Mouse (Mus musculus): ENCODE results near the gene C730034F03Rik. TPM values are rescaled to one million over a fixed set of nuclear protein-coding genes. Genes with fewer than 3 reads are reported as not detected.

The C730034F03Rik gene
- polyA plus RNA-seq (2015; fragmentation: Nextera tagmentation; extraction: Ambion mirVana) = 1.1 and 1.5 TPM in 2 replicates

GRCm38 (mm10) chr15:89429352-89430221, at the start of gene C730034F03Rik, which contains the start of the genes Gm44502 and Chkb:
Gene C730034F03Rik, plus strand, starts transcription at chr15:89429589.
Gene Gm44502, minus strand, starts transcription at chr15:89429696.
Gene Chkb, minus strand, starts transcription at chr15:89429908.
- under 1% methylated on average over 70 of the region's 70 CpGs for WGBS (ENCODE audit: insufficient replicate concordance)
- Histone ChIP-seq H3K36me3 (peaks cover 29% of the 10 kb centered on the region), H3K9ac (peak within 1 kb of the TSS; percentile 88), H3K27ac (peak within 1 kb of the TSS; percentile 100), H3K4me1 (replicated peaks) (peaks cover 64% of the 10 kb centered on the region), H3K27me3 (no peaks in the 10 kb centered on the region), H3K4me2 (peak within 1 kb of the TSS; percentile 94), H3K4me3 (replicated peaks) (peak within 1 kb of the TSS; percentile 83), H3K9me3 (replicated peaks) (no peaks in the 10 kb centered on the region)
- ATAC-seq (ENCODE audit: low read depth) = peak; percentile 90
- DNase-seq = peak; percentile 91

- Histone ChIP-seq H3K36me3 (no peaks in the 10 kb centered on the region), H3K27me3 (peaks cover 16% of the 10 kb centered on the region), H3K4me2 (no peak within 1 kb of the TSS), H3K27ac (no peak within 1 kb of the TSS), H3K4me3 (replicated peaks) (no peak within 1 kb of the TSS), H3K4me1 (replicated peaks) (peaks cover 1% of the 10 kb centered on the region), H3K9ac (no peak within 1 kb of the TSS), H3K9me3 (replicated peaks) (no peaks in the 10 kb centered on the region)
- WGBS (ENCODE audit: insufficient replicate concordance) = 64% methylated on average over 7 of the region's 7 CpGs
- no peak for ATAC-seq (ENCODE audit: low read depth)
- DNase-seq = no peak
Measured at GRCm38 (mm10) chr15:89384617-89385016, 44.8 kb upstream of the C730034F03Rik start, which contains the start of gene Klhdc7b. Gene Klhdc7b, plus strand, starts transcription at chr15:89384917.

- no peaks in the 10 kb centered on the region for H3K4me1 ChIP-seq (replicated peaks)
- DNase-seq (no peak), ATAC-seq (ENCODE audit: low read depth) (no peak)
- H3K27me3 ChIP-seq = peaks cover 14% of the 10 kb centered on the region
- no peak overlapping the region for H3K4me2 ChIP-seq
- H3K27ac ChIP-seq = no peak overlapping the region
- no peak overlapping the region for H3K9ac ChIP-seq
- no peaks in the 10 kb centered on the region for H3K9me3 ChIP-seq (replicated peaks)
- no peaks in the 10 kb centered on the region for H3K36me3 ChIP-seq
- no peak overlapping the region for H3K4me3 ChIP-seq (replicated peaks)
- 37% methylated on average over 12 of the region's 12 CpGs for WGBS (ENCODE audit: insufficient replicate concordance)
Measured at GRCm38 (mm10) chr15:89387127-89387526, 42.3 kb upstream of the C730034F03Rik start.

GRCm38 (mm10) chr15:89390081-89390480, 39.3 kb upstream of the C730034F03Rik start:
- no peak for ATAC-seq (ENCODE audit: low read depth)
- WGBS (ENCODE audit: insufficient replicate concordance) = 78% methylated on average over 10 of the region's 10 CpGs
- H3K36me3 ChIP-seq = no peaks in the 10 kb centered on the region
- no peak overlapping the region for H3K27ac ChIP-seq
- peaks cover 12% of the 10 kb centered on the region; the same call in 1 of the 2 replicates for H3K27me3 ChIP-seq
- no peak overlapping the region for H3K4me3 ChIP-seq (replicated peaks)
- no peaks in the 10 kb centered on the region for H3K4me1 ChIP-seq (replicated peaks)
- H3K9ac ChIP-seq = no peak overlapping the region
- no peak for DNase-seq
- H3K9me3 ChIP-seq (replicated peaks) = no peaks in the 10 kb centered on the region
- no peak overlapping the region for H3K4me2 ChIP-seq

- Histone ChIP-seq H3K4me3 (replicated peaks) (no peak overlapping the region), H3K4me2 (no peak overlapping the region), H3K9me3 (replicated peaks) (no peaks in the 10 kb centered on the region), H3K36me3 (no peaks in the 10 kb centered on the region), H3K27me3 (no peaks in the 10 kb centered on the region), H3K27ac (no peak overlapping the region), H3K4me1 (replicated peaks) (0 out of 2 replicates have a peak, but pooled peaks cover 3% of the 10 kb centered on the region), H3K9ac (no peak overlapping the region)
- ATAC-seq (ENCODE audit: low read depth) (no peak), DNase-seq (no peak)
- 64% methylated on average over 4 of the region's 4 CpGs for WGBS (ENCODE audit: insufficient replicate concordance)
Measured at GRCm38 (mm10) chr15:89396883-89397282, 32.5 kb upstream of the C730034F03Rik start.

GRCm38 (mm10) chr15:89398146-89398545, 31.2 kb upstream of the C730034F03Rik start:
- DNase-seq (no peak), ATAC-seq (ENCODE audit: low read depth) (no peak)
- H3K4me3 ChIP-seq (replicated peaks) = no peak overlapping the region
- WGBS (ENCODE audit: insufficient replicate concordance) = 66% methylated on average over 2 of the region's 2 CpGs
- no peaks in the 10 kb centered on the region for H3K27me3 ChIP-seq
- H3K9me3 ChIP-seq (replicated peaks) = no peaks in the 10 kb centered on the region
- H3K4me2 ChIP-seq = no peak overlapping the region
- H3K36me3 ChIP-seq = no peaks in the 10 kb centered on the region
- H3K4me1 ChIP-seq (replicated peaks) = 0 out of 2 replicates have a peak, but pooled peaks cover 3% of the 10 kb centered on the region
- no peak overlapping the region for H3K9ac ChIP-seq
- H3K27ac ChIP-seq = no peak overlapping the region

GRCm38 (mm10) chr15:89399716-89400115, 29.7 kb upstream of the C730034F03Rik start:
- Histone ChIP-seq H3K9me3 (replicated peaks) (no peaks in the 10 kb centered on the region), H3K4me1 (replicated peaks) (0 out of 2 replicates have a peak, but pooled peaks cover 3% of the 10 kb centered on the region), H3K27me3 (no peaks in the 10 kb centered on the region), H3K9ac (no peak overlapping the region), H3K36me3 (no peaks in the 10 kb centered on the region), H3K4me2 (no peak overlapping the region), H3K27ac (no peak overlapping the region), H3K4me3 (replicated peaks) (no peak overlapping the region)
- ATAC-seq (ENCODE audit: low read depth) = no peak
- DNase-seq = no peak
- WGBS (ENCODE audit: insufficient replicate concordance) = 7% methylated on average over 1 of the region's 1 CpGs

GRCm38 (mm10) chr15:89402471-89402870, 26.9 kb upstream of the C730034F03Rik start:
- Histone ChIP-seq H3K27ac (no peak overlapping the region), H3K9ac (no peak overlapping the region), H3K9me3 (replicated peaks) (no peaks in the 10 kb centered on the region), H3K27me3 (no peaks in the 10 kb centered on the region), H3K4me3 (replicated peaks) (no peak overlapping the region), H3K4me2 (no peak overlapping the region), H3K36me3 (no peaks in the 10 kb centered on the region), H3K4me1 (replicated peaks) (0 out of 2 replicates have a peak, but pooled peaks cover 3% of the 10 kb centered on the region)
- WGBS (ENCODE audit: insufficient replicate concordance) = 73% methylated on average over 1 of the region's 1 CpGs
- DNase-seq = no peak
- no peak for ATAC-seq (ENCODE audit: low read depth)

GRCm38 (mm10) chr15:89404831-89405623, 24.4 kb upstream of the C730034F03Rik start:
- ATAC-seq (ENCODE audit: low read depth) (no peak), DNase-seq (no peak)
- H3K9ac ChIP-seq = no peak overlapping the region
- no peak overlapping the region for H3K27ac ChIP-seq
- H3K36me3 ChIP-seq = no peaks in the 10 kb centered on the region
- no peaks in the 10 kb centered on the region; the same call in 1 of the 2 replicates for H3K9me3 ChIP-seq (replicated peaks)
- WGBS (ENCODE audit: insufficient replicate concordance) = 59% methylated on average over 10 of the region's 10 CpGs
- H3K27me3 ChIP-seq = no peaks in the 10 kb centered on the region
- H3K4me2 ChIP-seq = no peak overlapping the region
- H3K4me3 ChIP-seq (replicated peaks) = no peak overlapping the region
- no peaks in the 10 kb centered on the region for H3K4me1 ChIP-seq (replicated peaks)

- no peak for ATAC-seq (ENCODE audit: low read depth)
- no peak overlapping the region for H3K9ac ChIP-seq
- no peaks in the 10 kb centered on the region for H3K4me1 ChIP-seq (replicated peaks)
- H3K36me3 ChIP-seq = no peaks in the 10 kb centered on the region
- H3K4me2 ChIP-seq = no peak overlapping the region
- H3K27me3 ChIP-seq = no peaks in the 10 kb centered on the region
- no peak for DNase-seq
- no peak overlapping the region for H3K27ac ChIP-seq
- H3K4me3 ChIP-seq (replicated peaks) = no peak overlapping the region
- no peaks in the 10 kb centered on the region; the same call in 1 of the 2 replicates for H3K9me3 ChIP-seq (replicated peaks)
Measured at GRCm38 (mm10) chr15:89406691-89407090, 22.7 kb upstream of the C730034F03Rik start.

GRCm38 (mm10) chr15:89410118-89410517, 19.3 kb upstream of the C730034F03Rik start, which contains the start of gene Syce3:
Gene Syce3, minus strand, starts transcription at chr15:89410503.
- Histone ChIP-seq H3K36me3 (no peaks in the 10 kb centered on the region), H3K4me2 (no peak within 1 kb of the TSS), H3K4me1 (replicated peaks) (no peaks in the 10 kb centered on the region), H3K27me3 (no peaks in the 10 kb centered on the region), H3K9me3 (replicated peaks) (no peaks in the 10 kb centered on the region; the same call in 1 of the 2 replicates), H3K27ac (no peak within 1 kb of the TSS), H3K4me3 (replicated peaks) (no peak within 1 kb of the TSS), H3K9ac (no peak within 1 kb of the TSS)
- 65% methylated on average over 19 of the region's 24 CpGs for WGBS (ENCODE audit: insufficient replicate concordance)
- DNase-seq (no peak), ATAC-seq (ENCODE audit: low read depth) (no peak)
